In genomic region chr3:27708581-27708980, GRCm38 (mm10) we compare ENCODE assay signal across 7 mouse cellular contexts. TPM values are rescaled to one million over a fixed set of nuclear protein-coding genes. Genes with fewer than 3 reads are reported as not detected.
A peak's percentile ranks its signal among the peaks of the same experiment; 100 is the strongest.
DNase-seq lines count a peak whose midpoint lies in the region; ATAC-seq lines count a peak whose summit lies in the region.

No protein-coding gene starts in this region.

- H3K27ac ChIP-seq in lung, embryonic 16.5 days (ENCODE audit: low read length) = peak overlapping the region; percentile 99; the same call in 1 of the 2 replicates
- H3K27ac ChIP-seq in forebrain, embryonic 13.5 days = no peak overlapping the region
- H3K27ac ChIP-seq in limb, embryonic 13.5 days = no peak overlapping the region; the same call in 1 of the 2 replicates
- peak overlapping the region; percentile 98; the same call in 1 of the 2 replicates for H3K27ac ChIP-seq in stomach, embryonic 15.5 days

- 12% methylated on average over 5 of the region's 5 CpGs for WGBS in lung, embryonic 16.5 days
- 23% methylated on average over 5 of the region's 5 CpGs for WGBS in forebrain, embryonic 13.5 days
- 20% methylated on average over 5 of the region's 5 CpGs for WGBS in limb, embryonic 13.5 days
- 24% methylated on average over 5 of the region's 5 CpGs for WGBS in stomach, embryonic 15.5 days

- H3K9me3 ChIP-seq in lung, embryonic 16.5 days (ENCODE audit: control insufficient read depth, low read length) = no peaks in the 10 kb centered on the region
- H3K9me3 ChIP-seq in forebrain, embryonic 13.5 days (replicated peaks) = no peaks in the 10 kb centered on the region
- H3K9me3 ChIP-seq in limb, embryonic 13.5 days = no peaks in the 10 kb centered on the region
- no peaks in the 10 kb centered on the region for H3K9me3 ChIP-seq in stomach, embryonic 15.5 days

- peaks cover 34% of the 10 kb centered on the region for H3K4me1 ChIP-seq in lung, embryonic 16.5 days (replicated peaks; ENCODE audit: control insufficient read depth, insufficient read depth, low read length)
- H3K4me1 ChIP-seq in forebrain, embryonic 13.5 days = peaks cover 13% of the 10 kb centered on the region
- peaks cover 43% of the 10 kb centered on the region for H3K4me1 ChIP-seq in limb, embryonic 13.5 days
- H3K4me1 ChIP-seq in stomach, embryonic 15.5 days = peaks cover 34% of the 10 kb centered on the region

- no peaks in the 10 kb centered on the region for H3K27me3 ChIP-seq in lung, embryonic 16.5 days (ENCODE audit: control insufficient read depth, insufficient read depth, low read depth, low read length)
- 0 out of 2 replicates have a peak, but pooled peaks cover 5% of the 10 kb centered on the region for H3K27me3 ChIP-seq in forebrain, embryonic 13.5 days
- no peaks in the 10 kb centered on the region for H3K27me3 ChIP-seq in limb, embryonic 13.5 days
- no peaks in the 10 kb centered on the region for H3K27me3 ChIP-seq in stomach, embryonic 15.5 days (replicated peaks)

- no peak for DNase-seq in lung, postnatal 10 days
- DNase-seq in adrenal gland, adult 18-20 months (ENCODE audit: low spot score in 2 of 2) = no peak
- DNase-seq in layer of hippocampus, adult 9-10 months (ENCODE audit: low spot score) = no peak

- H3K9ac ChIP-seq in lung, embryonic 16.5 days (ENCODE audit: low read length) = peak overlapping the region; percentile 99
- H3K9ac ChIP-seq in forebrain, embryonic 13.5 days = peak overlapping the region; percentile 86
- H3K9ac ChIP-seq in limb, embryonic 13.5 days = peak overlapping the region; percentile 97
- H3K9ac ChIP-seq in stomach, embryonic 15.5 days = peak overlapping the region; percentile 12; the same call in 1 of the 2 replicates

- peak overlapping the region; percentile 95 for H3K4me3 ChIP-seq in lung, embryonic 16.5 days (ENCODE audit: low read length)
- H3K4me3 ChIP-seq in forebrain, embryonic 13.5 days = peak overlapping the region; percentile 83
- H3K4me3 ChIP-seq in limb, embryonic 13.5 days = peak overlapping the region; percentile 87
- H3K4me3 ChIP-seq in stomach, embryonic 15.5 days (replicated peaks) = peak overlapping the region; percentile 70

- H3K36me3 ChIP-seq in lung, embryonic 16.5 days (ENCODE audit: control insufficient read depth, insufficient read depth, low read length) = no peaks in the 10 kb centered on the region
- no peaks in the 10 kb centered on the region for H3K36me3 ChIP-seq in forebrain, embryonic 13.5 days (ENCODE audit: poor library complexity, severe bottlenecking)
- H3K36me3 ChIP-seq in limb, embryonic 13.5 days = no peaks in the 10 kb centered on the region
- no peaks in the 10 kb centered on the region for H3K36me3 ChIP-seq in stomach, embryonic 15.5 days

- peak overlapping the region; percentile 73 for H3K4me2 ChIP-seq in lung, embryonic 16.5 days (ENCODE audit: low read depth, low read length)
- H3K4me2 ChIP-seq in forebrain, embryonic 13.5 days = peak overlapping the region; percentile 77
- peak overlapping the region; percentile 81 for H3K4me2 ChIP-seq in limb, embryonic 13.5 days (replicated peaks)
- peak overlapping the region; percentile 57 for H3K4me2 ChIP-seq in stomach, embryonic 15.5 days

- no peak for ATAC-seq in lung, embryonic 16.5 days (ENCODE audit: low read depth)
- ATAC-seq in forebrain, embryonic 13.5 days = no peak
- ATAC-seq in limb, embryonic 13.5 days (ENCODE audit: low FRiP score, low read depth) = no peak
- no peak for ATAC-seq in stomach, embryonic 15.5 days (ENCODE audit: insufficient read depth, low FRiP score, low read depth)

RNA-seq across cellular contexts. Expression of gene Fndc3b, which starts 2.5 kb away (rescaled TPM):
- polyA plus RNA-seq in lung, embryonic 16.5 days (2015; fragmentation: Nextera tagmentation; extraction: Ambion mirVana) = 36.3 and 36.9 TPM in 2 replicates
- 5.6 and 6.6 TPM in 2 replicates for polyA plus RNA-seq in forebrain, embryonic 13.5 days (2015; fragmentation: Nextera tagmentation; extraction: Ambion mirVana)
- 31.4 and 32.1 TPM in 2 replicates for polyA plus RNA-seq in limb, embryonic 13.5 days (2015; fragmentation: Nextera tagmentation; extraction: Ambion mirVana)
- polyA plus RNA-seq in stomach, embryonic 15.5 days (2015; fragmentation: Nextera tagmentation; extraction: Ambion mirVana) = 24.5 and 27.1 TPM in 2 replicates
- total RNA-seq in adrenal gland, adult 18-20 months (2021) = 100 to 1,000 TPM; 128 to 148 TPM

Comparison
In these comparisons a context has a peak if more than half of its experiments do, and no peak if none do; other contexts are left out.
1. H3K27ac ChIP-seq: peak in lung, embryonic 16.5 days (single experiment) and stomach, embryonic 15.5 days (single experiment); none in forebrain, embryonic 13.5 days (single experiment) and limb, embryonic 13.5 days (single experiment).
2. H3K9ac ChIP-seq: peak in every context shown above with its lines; median percentile 99 in lung, embryonic 16.5 days; 97 in limb, embryonic 13.5 days; 86 in forebrain, embryonic 13.5 days; 12 in stomach, embryonic 15.5 days.
3. Peak in every context shown above with its lines, with median percentiles within 50 percentile points of each other: H3K4me2 ChIP-seq and H3K4me3 ChIP-seq.